Mouse (Mus musculus) ovary, postnatal 10 days (tissue): Measurements from ENCODE around the gene Tnnt3.

Experiments
- DNase-seq: peaks from one replicate; pipeline ENCODE4 v3.0.0; 2022; ENCODE audit warnings: low spot score

The Tnnt3 gene

DNA sequence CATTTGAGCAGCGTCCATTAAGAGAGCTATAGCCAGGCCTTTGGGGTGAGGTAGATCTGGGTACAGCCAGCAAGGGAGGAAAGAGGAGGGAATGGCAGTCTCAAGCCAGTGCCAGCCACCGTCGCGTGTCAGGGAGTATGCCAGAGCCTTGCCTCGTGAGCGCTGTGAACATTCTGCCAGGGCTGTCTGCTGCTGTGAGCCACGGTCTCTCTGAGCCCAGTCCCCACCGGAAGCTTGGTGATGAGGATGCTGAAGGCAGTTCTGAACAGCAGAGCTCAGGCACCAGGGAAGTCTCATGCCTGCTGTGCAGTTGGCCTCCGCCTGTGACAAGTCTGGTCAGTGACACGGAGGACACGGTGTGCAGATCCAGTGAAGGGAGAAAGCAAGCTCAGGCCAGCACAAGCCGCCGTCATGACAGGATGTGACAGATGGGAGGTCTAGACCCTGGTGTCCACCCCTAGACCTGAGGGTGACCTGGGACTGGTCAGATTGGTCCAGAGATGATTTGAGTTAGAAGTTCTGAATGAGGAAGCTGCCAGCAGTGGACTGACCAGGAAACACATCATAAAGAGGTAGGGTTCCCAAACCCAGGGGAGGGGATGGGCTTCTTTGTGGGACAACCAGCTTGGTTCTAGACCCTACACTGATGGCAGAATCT, 21.7 kb upstream of the Tnnt3 start:
- no peak for DNase-seq

DNA sequence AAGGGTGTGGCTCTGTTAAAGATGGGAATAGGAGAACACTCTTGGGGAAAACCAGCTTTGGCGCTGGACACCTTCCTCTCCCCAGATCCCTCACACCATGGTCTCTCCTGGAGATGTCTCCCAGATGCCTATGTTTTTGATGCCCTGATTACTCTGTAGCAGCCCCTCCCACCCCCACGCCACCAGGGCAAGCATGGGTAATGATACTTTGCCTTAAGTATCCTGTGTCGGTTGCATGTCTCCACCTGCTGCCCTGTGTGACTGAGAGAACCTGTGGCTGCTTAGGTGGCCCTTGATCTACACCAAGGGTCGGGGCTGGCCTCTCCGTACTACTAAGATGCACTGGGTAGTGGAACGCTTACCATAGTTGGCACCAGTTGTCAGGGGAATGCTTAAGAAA, 20.6 kb upstream of the Tnnt3 start:
- no peak for DNase-seq

GRCm38 (mm10) chr7:142478574-142478973, 20.1 kb upstream of the Tnnt3 start:
- DNase-seq: no peak

GRCm38 (mm10) chr7:142479307-142479706, 19.3 kb upstream of the Tnnt3 start:
- DNase-seq: no peak

- no peak for DNase-seq
Measured at GRCm38 (mm10) chr7:142479886-142480285, 18.8 kb upstream of the Tnnt3 start.

DNA sequence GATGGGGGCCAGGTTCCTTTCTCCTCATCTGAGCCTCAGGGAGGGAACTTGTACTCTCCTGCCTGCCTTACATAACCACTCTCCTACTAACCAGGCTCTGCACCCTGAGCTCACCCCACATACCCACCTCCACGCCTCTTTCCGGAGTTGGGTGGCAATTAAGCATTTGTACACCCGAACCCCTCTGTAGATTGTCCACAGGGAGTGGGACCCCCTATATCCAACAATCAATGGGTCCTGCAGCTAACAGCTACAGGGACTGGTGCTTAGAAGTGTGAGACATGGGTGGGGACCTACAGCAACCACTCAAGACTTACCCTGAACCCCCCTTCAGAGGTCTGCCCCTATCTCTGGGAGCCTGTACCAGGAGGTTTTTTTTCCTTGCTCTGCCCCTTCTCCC, 18.0 kb upstream of the Tnnt3 start:
- no peak for DNase-seq

GRCm38 (mm10) chr7:142481186-142481567, 17.5 kb upstream of the Tnnt3 start:
- DNase-seq: no peak

- peak; percentile 55 for DNase-seq
Measured at GRCm38 (mm10) chr7:142481568-142482255, 16.9 kb upstream of the Tnnt3 start.

GRCm38 (mm10) chr7:142482256-142482609, 16.4 kb upstream of the Tnnt3 start:
- DNase-seq: no peak

GRCm38 (mm10) chr7:142483136-142483535, 15.5 kb upstream of the Tnnt3 start:
- no peak for DNase-seq

DNA sequence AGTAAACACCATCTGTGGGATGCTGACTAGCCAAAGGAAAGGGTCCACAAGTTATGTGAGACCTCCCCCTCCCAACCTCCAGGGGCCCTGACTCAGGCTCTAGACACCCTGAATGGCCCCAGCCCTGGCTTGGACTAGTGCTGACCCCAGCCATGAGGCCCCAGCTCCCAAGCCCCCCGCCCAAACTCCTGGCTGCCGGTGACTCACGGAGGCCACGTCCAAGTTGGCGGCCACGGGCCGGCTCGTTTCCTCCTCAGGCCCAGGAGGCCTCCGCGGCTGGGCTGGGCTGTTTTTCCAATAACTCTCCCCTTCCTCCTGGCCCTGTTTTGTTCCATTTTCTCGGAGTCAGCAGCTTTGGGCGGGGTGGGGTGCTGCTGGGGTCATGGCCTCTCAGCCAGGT, 13.9 kb upstream of the Tnnt3 start:
- DNase-seq: no peak

- DNase-seq: no peak
Measured at GRCm38 (mm10) chr7:142486751-142487162, 11.9 kb upstream of the Tnnt3 start.

- DNase-seq: no peak
Measured at GRCm38 (mm10) chr7:142487341-142487859, 11.2 kb upstream of the Tnnt3 start.

DNA sequence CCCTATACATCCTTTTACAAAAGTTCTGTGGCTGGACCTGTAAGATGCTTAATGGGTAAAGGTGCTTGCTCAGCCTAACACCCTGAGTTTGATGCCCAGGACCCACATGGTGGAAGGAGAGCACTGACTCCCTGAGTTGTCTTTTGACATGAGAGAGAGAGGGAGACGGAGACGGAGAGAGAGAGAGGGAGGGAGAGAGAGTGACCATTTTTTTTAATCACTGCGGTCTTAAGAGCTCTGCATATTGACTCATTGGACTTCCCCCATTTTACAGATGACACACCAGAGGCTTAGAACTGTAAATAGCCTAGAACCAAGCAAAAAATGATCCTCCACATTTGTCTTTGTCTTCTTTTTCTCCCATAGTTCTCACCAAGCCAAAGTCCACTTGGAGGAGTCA, 10.6 kb upstream of the Tnnt3 start:
- DNase-seq: no peak

GRCm38 (mm10) chr7:142493535-142493934, 5.1 kb upstream of the Tnnt3 start:
- no peak for DNase-seq

GRCm38 (mm10) chr7:142496158-142496557, 2.5 kb upstream of the Tnnt3 start:
- no peak for DNase-seq

DNA sequence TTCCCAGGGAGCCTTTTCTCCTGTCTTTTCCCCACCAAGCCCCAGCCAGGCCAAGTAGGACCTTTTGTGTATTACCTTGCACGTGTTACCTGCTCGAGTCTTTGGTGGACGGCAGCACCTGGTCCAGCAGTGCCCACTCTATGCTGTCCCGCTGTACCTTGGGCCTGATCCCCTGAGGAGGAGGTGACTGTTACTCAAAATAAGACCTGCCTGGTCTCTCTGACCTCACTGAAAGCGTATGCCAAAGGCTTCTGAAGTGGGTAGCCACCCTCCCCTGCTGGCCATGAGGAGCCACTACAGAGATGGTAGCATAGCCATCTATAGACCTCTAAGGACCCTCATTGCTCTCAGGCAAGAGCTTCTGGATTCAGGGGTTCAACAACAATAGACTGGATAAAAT, 1.8 kb upstream of the Tnnt3 start:
- no peak for DNase-seq

- DNase-seq: no peak
Measured at GRCm38 (mm10) chr7:142497775-142498174, 861 bp upstream of the Tnnt3 start.

DNA sequence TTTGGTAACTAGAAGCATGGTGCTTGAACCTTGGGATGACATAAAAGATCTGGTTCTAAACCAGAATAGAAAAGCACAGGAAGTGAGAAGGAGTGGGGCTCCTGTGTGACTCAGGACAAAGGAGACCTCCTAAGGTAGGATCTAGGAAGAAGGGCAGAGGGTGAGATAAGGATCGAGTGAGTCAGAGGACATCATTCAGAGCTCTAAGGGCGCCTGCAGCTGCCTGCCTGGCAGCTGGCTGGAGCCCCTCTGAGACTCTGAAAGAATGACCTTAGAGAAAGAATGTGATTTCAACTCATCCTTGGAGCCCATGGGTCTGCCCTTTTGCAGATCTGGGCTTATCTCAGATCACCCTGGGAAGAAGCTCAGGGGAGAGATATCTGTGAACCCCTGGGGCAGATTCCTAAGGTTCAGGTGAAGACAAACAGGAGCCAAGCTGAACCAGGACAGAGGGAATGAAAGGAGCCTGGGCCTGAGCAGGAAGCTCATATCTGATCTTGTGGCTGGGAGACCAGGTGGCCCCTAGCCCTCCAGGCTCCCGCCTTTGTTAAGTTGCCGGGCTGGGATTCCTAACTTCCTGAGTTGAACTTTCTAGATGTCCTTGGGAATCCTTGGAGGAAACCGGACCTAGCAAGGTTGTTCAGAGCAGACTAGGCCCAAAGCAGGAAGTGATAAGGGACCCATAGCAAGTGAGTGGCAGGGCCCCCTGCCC, 530 bp downstream of the Tnnt3 start:
- DNase-seq: no peak

- DNase-seq: no peak
Measured at GRCm38 (mm10) chr7:142500032-142500431, 1.4 kb downstream of the Tnnt3 start.

DNA sequence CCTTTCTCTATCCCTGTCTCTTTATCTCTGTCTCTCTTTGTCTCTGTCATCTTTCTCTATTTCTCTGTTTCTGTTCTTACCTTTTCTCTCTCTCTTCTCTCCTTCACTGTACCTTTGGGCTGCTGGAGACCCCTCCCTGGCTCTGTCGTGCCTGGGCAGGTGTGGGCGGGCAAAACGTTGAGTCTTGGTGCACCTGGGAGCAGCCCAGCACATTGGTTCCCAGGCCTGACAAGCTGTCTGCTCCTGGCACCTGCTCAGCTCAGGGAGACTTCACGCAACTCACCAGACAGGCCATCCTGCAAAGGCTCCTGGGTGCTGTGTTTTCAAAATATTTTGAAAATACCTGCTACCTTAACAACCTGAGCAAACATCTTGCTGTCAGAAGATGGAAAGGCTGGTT, 4.6 kb downstream of the Tnnt3 start:
- no peak for DNase-seq

DNA sequence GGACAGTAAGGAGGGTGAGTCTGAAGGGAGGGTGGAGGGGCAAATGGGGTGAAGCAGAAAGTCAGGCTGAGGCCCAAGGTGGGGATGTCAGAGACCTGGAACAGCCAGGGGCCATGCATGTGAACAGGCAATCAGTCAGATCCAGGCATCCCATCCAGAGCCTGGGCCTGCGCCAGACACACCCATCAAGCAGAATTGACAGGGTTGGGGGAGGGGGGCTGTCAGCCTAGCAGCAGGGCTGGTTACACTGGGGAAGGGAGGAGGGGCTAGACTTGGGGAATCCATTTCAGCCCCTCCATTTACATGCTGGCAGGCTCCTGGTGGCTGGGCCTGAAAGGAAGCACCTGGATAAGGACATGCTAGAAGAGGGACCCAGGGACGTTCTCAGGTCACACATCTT, 7.3 kb downstream of the Tnnt3 start:
- DNase-seq: no peak

- DNase-seq: no peak
Measured at GRCm38 (mm10) chr7:142506501-142506900, 7.9 kb downstream of the Tnnt3 start.
